Mouse (Mus musculus): ENCODE measurements at regions not wholly inside any gene's neighbourhood (a gene's known extent, or its start where the extent isn't known, plus 50 kb on each side); places are given as distances from the start of the nearest gene placed in this dataset.

DNA sequence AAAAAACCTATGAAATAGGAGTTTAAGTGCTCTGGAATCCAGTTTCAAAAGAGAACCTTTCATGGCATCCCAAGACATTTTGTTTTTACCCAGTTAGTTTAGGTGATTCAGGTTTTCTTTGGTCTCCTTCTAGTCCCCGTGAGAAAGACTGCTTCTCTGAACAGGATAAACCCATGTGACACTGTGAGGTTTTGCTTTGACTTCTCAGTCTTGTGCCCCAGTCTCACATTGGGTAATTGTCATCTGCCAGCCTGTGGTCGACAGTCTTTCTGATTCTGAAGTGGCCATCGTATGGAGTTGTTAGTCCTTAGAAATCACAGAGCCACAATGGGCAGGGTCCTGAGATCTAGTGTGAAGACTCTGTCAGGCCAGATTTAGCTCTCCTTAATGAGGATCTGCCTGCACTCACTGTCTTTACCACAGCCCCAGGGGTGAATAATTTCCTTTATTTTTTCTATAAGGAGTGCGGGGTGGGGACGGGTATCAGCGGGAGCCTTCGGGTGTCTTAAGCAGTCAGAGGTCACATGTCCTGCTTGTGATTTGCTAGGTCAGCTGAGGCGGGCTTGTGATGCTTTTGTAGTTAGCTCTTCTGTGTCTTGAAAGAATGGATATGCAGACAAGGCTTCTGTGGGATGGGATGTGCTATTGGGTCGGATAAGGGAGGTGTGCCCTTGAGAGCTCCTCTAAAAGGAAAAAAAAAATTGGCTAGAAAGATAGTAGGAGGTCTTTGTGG is 104.3 kb downstream of the Btg1 start:
- Histone ChIP-seq H3K4me3 (replicated peaks; ENCODE audit: low read length) (no peak overlapping the region), H3K9ac (replicated peaks; ENCODE audit: low read depth, low read length) (no peak overlapping the region), H3K27me3 (replicated peaks; ENCODE audit: control insufficient read depth, insufficient read depth, low read length) (no peaks in the 10 kb centered on the region), H3K36me3 (ENCODE audit: control insufficient read depth, insufficient read depth) (no peaks in the 10 kb centered on the region), H3K4me1 (replicated peaks; ENCODE audit: control insufficient read depth, insufficient read depth, low read length) (peaks cover 21% of the 10 kb centered on the region), H3K4me2 (ENCODE audit: low read length) (no peak overlapping the region), H3K27ac (ENCODE audit: low read length) (0 out of 2 replicates have a peak overlapping the region, but pooled peaks have one; percentile 3), H3K9me3 (ENCODE audit: control insufficient read depth, low read length) (no peaks in the 10 kb centered on the region)
- no peak for ATAC-seq
- WGBS: 21% methylated on average over 9 of the region's 9 CpGs

GRCm38 (mm10) chr10:96722491-96722890 is 105.7 kb downstream of the Btg1 start:
- 14% methylated on average over 9 of the region's 9 CpGs for WGBS
- Histone ChIP-seq H3K4me1 (replicated peaks; ENCODE audit: control insufficient read depth, insufficient read depth, low read length) (peaks cover 17% of the 10 kb centered on the region), H3K4me3 (replicated peaks; ENCODE audit: low read length) (no peak overlapping the region), H3K4me2 (ENCODE audit: low read length) (no peak overlapping the region), H3K9ac (replicated peaks; ENCODE audit: low read depth, low read length) (no peak overlapping the region), H3K27me3 (replicated peaks; ENCODE audit: control insufficient read depth, insufficient read depth, low read length) (no peaks in the 10 kb centered on the region), H3K9me3 (ENCODE audit: control insufficient read depth, low read length) (no peaks in the 10 kb centered on the region), H3K36me3 (ENCODE audit: control insufficient read depth, insufficient read depth) (no peaks in the 10 kb centered on the region), H3K27ac (ENCODE audit: low read length) (peak overlapping the region; percentile 16)
- peak; percentile 92 for ATAC-seq

- no peak for ATAC-seq
- H3K27ac ChIP-seq (ENCODE audit: low read length): no peak overlapping the region
- WGBS: 81% methylated on average over 6 of the region's 6 CpGs
- no peak overlapping the region for H3K4me2 ChIP-seq (ENCODE audit: low read length)
- no peaks in the 10 kb centered on the region for H3K9me3 ChIP-seq (ENCODE audit: control insufficient read depth, low read length)
- no peak overlapping the region for H3K9ac ChIP-seq (replicated peaks; ENCODE audit: low read depth, low read length)
- H3K4me1 ChIP-seq (replicated peaks; ENCODE audit: control insufficient read depth, insufficient read depth, low read length): peaks cover 14% of the 10 kb centered on the region
- no peaks in the 10 kb centered on the region for H3K36me3 ChIP-seq (ENCODE audit: control insufficient read depth, insufficient read depth)
- H3K4me3 ChIP-seq (replicated peaks; ENCODE audit: low read length): no peak overlapping the region
- H3K27me3 ChIP-seq (replicated peaks; ENCODE audit: control insufficient read depth, insufficient read depth, low read length): no peaks in the 10 kb centered on the region
These were observed 106.3 kb downstream of the Btg1 start for GRCm38 (mm10) chr10:96723071-96723470.

- no peaks in the 10 kb centered on the region for H3K27me3 ChIP-seq (replicated peaks; ENCODE audit: control insufficient read depth, insufficient read depth, low read length)
- WGBS: 55% methylated on average over 11 of the region's 11 CpGs
- no peaks in the 10 kb centered on the region for H3K36me3 ChIP-seq (ENCODE audit: control insufficient read depth, insufficient read depth)
- H3K9me3 ChIP-seq (ENCODE audit: control insufficient read depth, low read length): no peaks in the 10 kb centered on the region
- peaks cover 12% of the 10 kb centered on the region for H3K4me1 ChIP-seq (replicated peaks; ENCODE audit: control insufficient read depth, insufficient read depth, low read length)
- no peak overlapping the region for H3K4me2 ChIP-seq (ENCODE audit: low read length)
- no peak overlapping the region for H3K9ac ChIP-seq (replicated peaks; ENCODE audit: low read depth, low read length)
- no peak for ATAC-seq
- H3K27ac ChIP-seq (ENCODE audit: low read length): no peak overlapping the region
- no peak overlapping the region for H3K4me3 ChIP-seq (replicated peaks; ENCODE audit: low read length)
These were observed 107.8 kb downstream of the Btg1 start for GRCm38 (mm10) chr10:96724436-96725175.

DNA sequence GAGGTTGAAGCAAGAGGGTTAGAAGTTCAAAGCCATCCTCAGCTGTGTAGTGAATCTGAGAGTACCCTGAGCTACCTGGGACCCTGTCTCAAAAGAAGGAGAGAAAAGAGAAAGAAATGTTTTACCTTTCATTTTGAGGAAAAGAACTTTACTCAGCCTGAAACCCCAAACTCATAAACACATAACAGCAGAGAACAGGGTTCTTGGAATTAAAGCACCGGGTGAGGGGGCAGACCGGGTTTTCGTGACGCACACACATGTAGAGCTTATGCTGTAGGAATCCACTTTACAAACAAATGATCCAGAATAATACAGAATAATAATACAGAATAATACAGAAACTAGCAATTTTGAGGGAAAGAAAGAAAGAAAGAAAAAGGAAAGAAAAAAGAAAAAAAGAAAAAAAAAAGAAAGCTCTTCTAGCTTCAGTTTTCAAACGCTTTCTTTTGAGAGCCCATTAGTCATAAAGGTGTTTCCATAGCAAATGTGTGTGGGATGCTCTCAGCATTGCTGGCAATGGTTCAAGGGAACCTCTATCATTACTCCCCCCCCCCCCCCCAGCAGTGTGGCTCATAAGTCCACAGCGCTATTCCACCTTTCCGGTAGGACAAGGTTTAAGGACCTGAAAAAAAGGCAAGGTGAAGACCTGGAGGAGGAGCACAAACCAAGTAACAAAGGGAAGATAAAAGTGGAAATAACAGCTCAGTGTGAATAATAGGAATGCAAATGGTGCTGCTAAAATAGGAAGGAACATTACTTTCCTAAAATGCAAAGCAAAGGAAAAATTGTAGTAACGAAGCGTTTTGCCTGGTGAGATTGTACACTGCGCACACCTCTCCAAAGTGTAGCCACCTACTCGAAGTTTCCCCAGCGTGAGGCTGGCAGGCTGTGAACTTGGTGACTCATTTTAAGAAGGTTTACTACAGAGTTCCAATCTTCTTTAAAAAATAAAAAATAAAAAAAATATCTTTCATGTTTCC is 110.3 kb downstream of the Btg1 start:
- no peaks in the 10 kb centered on the region for H3K27me3 ChIP-seq (replicated peaks; ENCODE audit: control insufficient read depth, insufficient read depth, low read length)
- peaks cover 7% of the 10 kb centered on the region for H3K4me1 ChIP-seq (replicated peaks; ENCODE audit: control insufficient read depth, insufficient read depth, low read length)
- H3K9ac ChIP-seq (replicated peaks; ENCODE audit: low read depth, low read length): no peak overlapping the region
- no peaks in the 10 kb centered on the region for H3K36me3 ChIP-seq (ENCODE audit: control insufficient read depth, insufficient read depth)
- 80% methylated on average over 12 of the region's 12 CpGs for WGBS
- H3K9me3 ChIP-seq (ENCODE audit: control insufficient read depth, low read length): no peaks in the 10 kb centered on the region
- no peak for ATAC-seq
- no peak overlapping the region for H3K4me3 ChIP-seq (replicated peaks; ENCODE audit: low read length)
- H3K27ac ChIP-seq (ENCODE audit: low read length): no peak overlapping the region
- no peak overlapping the region for H3K4me2 ChIP-seq (ENCODE audit: low read length)

DNA sequence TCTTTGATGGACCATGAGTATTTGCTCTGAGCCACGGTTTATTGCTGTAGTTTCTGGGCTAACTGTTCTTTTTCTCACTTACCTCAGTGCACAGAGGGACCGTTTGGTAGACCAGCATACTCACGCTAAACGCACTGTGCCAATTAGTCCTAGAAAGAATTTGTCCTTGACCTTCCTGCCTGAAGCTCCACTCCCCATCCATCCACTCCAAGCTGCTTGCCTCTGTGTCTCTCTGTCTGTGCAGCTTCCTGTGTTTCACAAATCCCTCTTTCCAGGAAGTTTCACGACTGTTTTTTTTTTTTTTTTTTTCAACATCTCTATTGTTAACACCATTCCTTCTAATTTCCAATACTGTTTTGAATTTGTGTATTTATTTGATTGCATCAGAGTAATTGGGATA is 116.8 kb downstream of the Btg1 start:
- H3K4me2 ChIP-seq (ENCODE audit: low read length): no peak overlapping the region
- H3K9me3 ChIP-seq (ENCODE audit: control insufficient read depth, low read length): no peaks in the 10 kb centered on the region
- no peak for ATAC-seq
- WGBS: 62% methylated on average over 5 of the region's 5 CpGs
- no peak overlapping the region for H3K9ac ChIP-seq (replicated peaks; ENCODE audit: low read depth, low read length)
- no peaks in the 10 kb centered on the region for H3K36me3 ChIP-seq (ENCODE audit: control insufficient read depth, insufficient read depth)
- no peaks in the 10 kb centered on the region; the same call in 1 of the 2 replicates for H3K4me1 ChIP-seq (replicated peaks; ENCODE audit: control insufficient read depth, insufficient read depth, low read length)
- no peak overlapping the region for H3K27ac ChIP-seq (ENCODE audit: low read length)
- no peaks in the 10 kb centered on the region for H3K27me3 ChIP-seq (replicated peaks; ENCODE audit: control insufficient read depth, insufficient read depth, low read length)
- H3K4me3 ChIP-seq (replicated peaks; ENCODE audit: low read length): no peak overlapping the region

DNA sequence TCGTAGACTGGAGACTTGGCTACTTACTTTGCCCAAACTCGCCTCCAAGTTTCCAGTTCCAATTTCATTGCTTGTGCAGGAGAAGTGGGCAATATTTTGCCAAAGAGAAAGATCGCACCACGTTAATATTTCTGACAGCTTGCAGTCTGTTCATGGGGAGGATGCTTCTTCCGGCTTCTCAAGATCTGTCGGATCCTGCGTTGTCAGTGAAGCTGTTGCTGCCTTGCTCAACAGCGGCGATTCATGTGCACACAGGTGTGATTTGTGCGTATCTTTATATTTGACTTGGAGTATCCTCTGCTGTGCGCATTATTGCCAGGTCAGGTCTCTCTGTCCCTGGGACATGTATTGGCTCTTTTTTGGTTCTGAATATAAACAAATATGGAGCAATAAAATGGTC is 118.3 kb downstream of the Btg1 start:
- ATAC-seq: no peak
- no peak overlapping the region for H3K9ac ChIP-seq (replicated peaks; ENCODE audit: low read depth, low read length)
- no peaks in the 10 kb centered on the region for H3K36me3 ChIP-seq (ENCODE audit: control insufficient read depth, insufficient read depth)
- 77% methylated on average over 11 of the region's 11 CpGs for WGBS
- H3K27me3 ChIP-seq (replicated peaks; ENCODE audit: control insufficient read depth, insufficient read depth, low read length): no peaks in the 10 kb centered on the region
- H3K4me1 ChIP-seq (replicated peaks; ENCODE audit: control insufficient read depth, insufficient read depth, low read length): no peaks in the 10 kb centered on the region; the same call in 1 of the 2 replicates
- no peak overlapping the region for H3K4me3 ChIP-seq (replicated peaks; ENCODE audit: low read length)
- H3K9me3 ChIP-seq (ENCODE audit: control insufficient read depth, low read length): no peaks in the 10 kb centered on the region
- H3K4me2 ChIP-seq (ENCODE audit: low read length): no peak overlapping the region
- H3K27ac ChIP-seq (ENCODE audit: low read length): no peak overlapping the region

DNA sequence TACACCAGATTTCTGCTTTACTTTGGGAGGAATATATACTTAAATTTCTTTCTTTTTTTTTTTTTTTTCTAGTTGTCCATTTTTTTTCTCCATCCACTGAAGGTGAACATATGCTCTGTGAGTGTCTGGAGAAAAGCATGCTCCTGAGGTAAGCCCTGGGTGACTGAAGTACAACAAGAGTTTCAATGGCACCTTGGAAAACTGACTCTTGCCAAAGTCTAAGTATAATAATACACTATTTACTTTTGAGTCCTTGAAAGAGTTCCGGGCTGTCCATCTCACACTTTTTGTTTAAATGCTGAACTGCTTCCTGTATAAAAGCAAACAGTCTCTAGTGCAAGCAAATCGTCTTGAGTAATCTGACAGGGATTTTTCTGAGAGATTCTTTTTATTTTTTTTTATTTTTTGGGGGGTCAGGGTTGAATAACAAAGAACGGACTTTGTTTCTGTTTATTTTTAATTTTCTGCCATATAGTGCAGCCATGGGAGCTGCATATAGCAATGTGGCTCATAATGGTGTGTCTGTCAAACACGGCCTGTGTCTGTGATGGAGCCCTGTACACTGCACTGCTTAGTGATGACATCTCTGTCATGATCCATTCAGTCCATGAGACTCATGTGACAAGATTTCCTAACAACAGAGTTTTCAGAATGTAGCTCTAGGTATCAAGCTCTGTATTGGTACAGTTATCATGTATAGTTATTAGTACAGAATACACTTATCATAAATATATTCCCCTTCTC is 119.3 kb downstream of the Btg1 start:
- Histone ChIP-seq H3K4me1 (replicated peaks; ENCODE audit: control insufficient read depth, insufficient read depth, low read length) (no peaks in the 10 kb centered on the region; the same call in 1 of the 2 replicates), H3K36me3 (ENCODE audit: control insufficient read depth, insufficient read depth) (no peaks in the 10 kb centered on the region), H3K4me3 (replicated peaks; ENCODE audit: low read length) (no peak overlapping the region), H3K9ac (replicated peaks; ENCODE audit: low read depth, low read length) (no peak overlapping the region), H3K4me2 (ENCODE audit: low read length) (no peak overlapping the region), H3K27ac (ENCODE audit: low read length) (no peak overlapping the region), H3K27me3 (replicated peaks; ENCODE audit: control insufficient read depth, insufficient read depth, low read length) (no peaks in the 10 kb centered on the region), H3K9me3 (ENCODE audit: control insufficient read depth, low read length) (no peaks in the 10 kb centered on the region)
- 0 out of 2 replicates have a peak, but pooled peaks have one; percentile 45 for ATAC-seq
- 85% methylated on average over 4 of the region's 4 CpGs for whole genome bisulfite sequencing
